Mouse (Mus musculus) thymus, postnatal 4 days (tissue): ENCODE measurements around the gene Eml5.

Experiments
- DNase-seq: peaks from one replicate; pipeline ENCODE4 v3.0.0; 2021

Gene Eml5

DNA sequence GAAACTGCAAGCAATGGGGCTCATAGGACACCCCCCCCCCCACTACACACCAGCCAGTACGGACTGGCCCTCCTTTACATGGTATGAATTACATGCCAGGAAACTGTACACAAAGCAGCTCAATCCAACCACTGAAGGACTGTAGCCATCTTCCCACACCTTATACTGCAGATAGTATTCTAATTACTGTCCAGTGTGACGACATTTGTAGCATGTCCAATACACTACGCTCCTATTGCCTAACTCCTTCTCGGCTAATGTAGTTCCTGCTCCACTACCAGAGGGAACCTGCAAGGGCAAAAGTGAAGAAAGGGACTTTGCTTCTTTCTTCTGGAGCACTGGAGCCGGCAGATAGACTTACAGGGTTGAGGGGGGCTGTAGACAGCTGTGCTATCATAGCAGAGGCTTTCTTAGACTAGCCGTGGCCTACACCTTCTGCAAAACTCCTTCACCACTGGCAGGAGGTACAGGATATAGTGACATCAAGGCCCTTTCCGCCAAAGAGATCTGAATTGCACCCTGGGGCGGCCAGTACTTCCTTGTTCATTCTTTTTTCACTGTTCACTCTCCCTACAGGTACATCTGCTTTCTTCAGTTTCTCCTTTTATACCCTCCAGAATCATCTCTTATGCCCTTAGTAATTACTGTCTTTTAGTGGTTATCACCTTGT lies 68.2 kb downstream of the Eml5 start:
- DNase-seq: no peak

DNA sequence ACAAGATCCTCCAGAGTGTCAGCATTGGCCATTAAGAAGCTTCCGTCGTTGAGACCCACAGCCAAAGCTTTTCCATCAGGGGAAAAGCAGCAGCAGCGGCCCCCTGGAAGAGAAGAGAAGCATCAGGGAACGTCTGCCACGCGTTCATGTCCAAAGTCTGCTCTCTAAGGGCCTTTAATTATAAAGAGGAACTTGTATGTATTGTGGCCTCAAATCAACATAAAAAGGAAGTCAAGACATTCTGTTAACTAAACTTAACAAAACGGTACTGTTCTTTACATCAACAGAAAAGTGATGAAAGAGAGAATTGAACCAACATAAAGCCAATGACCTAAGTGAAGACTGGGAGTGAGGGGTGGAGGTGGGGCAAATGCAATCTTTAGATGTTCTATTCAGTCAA lies 70.2 kb downstream of the Eml5 start:
- no peak for DNase-seq

GRCm38 (mm10) chr12:98820781-98821180 lies 80.5 kb downstream of the Eml5 start:
- no peak for DNase-seq

DNA sequence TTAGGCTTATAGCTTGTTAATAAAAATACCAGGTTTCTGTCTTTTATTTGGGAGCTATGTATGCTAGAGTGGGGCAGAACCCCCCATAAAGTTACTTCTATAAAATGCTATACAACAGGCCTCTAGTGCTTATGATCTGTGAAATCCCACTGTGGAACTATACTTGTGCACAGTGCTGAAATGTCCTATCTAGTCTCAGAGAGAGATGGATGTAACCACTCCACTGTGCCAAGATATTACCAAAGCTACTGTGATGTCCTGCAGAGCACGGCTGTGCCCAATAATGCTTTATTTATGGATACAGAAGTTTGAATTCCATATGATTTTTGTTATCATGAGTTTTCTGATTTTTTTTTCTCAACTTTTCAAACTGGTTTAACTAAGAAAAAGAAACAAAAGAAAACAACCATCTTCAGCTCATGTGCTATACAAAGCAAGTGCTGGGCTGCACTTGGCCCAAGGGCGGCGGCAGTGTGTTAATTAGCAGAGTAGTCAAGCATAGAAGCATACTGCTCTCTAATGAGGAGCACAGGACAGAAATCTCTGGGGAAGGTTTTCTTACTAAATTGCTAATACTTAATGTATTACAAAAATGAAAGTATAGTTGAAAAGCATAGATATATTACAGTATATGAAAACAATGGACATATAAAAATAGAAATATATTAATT lies 97.1 kb downstream of the Eml5 start:
- DNase-seq: no peak

- DNase-seq: no peak
These were observed 99.0 kb downstream of the Eml5 start for GRCm38 (mm10) chr12:98802245-98802644.

DNA sequence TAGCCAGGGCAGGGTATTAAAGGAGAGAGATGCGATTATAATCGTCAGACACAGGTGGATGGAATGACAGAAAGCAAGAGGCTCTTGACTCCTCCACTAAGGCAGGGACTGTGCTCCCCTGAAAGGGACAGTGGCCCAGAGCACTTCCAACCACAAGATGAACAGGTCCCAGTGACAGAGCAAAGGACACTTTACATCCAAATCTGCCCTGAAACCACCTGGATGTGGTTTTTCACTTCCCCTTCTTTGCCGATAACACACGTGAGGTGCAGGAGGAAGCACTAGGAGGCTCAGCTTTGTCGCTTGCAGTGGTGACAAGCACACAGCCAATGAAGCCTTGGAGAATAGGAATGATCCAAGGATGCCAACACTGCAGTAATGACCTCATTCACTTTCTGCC lies 101.0 kb downstream of the Eml5 start:
- DNase-seq: peak; percentile 39

- no peak for DNase-seq
These were observed 105.5 kb downstream of the Eml5 start for GRCm38 (mm10) chr12:98795731-98796318.

GRCm38 (mm10) chr12:98784251-98784650 lies 117.0 kb downstream of the Eml5 start:
- no peak for DNase-seq

GRCm38 (mm10) chr12:98779148-98779547 lies 122.1 kb downstream of the Eml5 start:
- peak; percentile 41 for DNase-seq

- DNase-seq: no peak
These were observed 123.8 kb downstream of the Eml5 start for GRCm38 (mm10) chr12:98777509-98777908.

GRCm38 (mm10) chr12:98766241-98766640 lies 135.0 kb downstream of the Eml5 start:
- DNase-seq: no peak

GRCm38 (mm10) chr12:98759700-98760099 lies 141.6 kb downstream of the Eml5 start:
- no peak for DNase-seq

DNA sequence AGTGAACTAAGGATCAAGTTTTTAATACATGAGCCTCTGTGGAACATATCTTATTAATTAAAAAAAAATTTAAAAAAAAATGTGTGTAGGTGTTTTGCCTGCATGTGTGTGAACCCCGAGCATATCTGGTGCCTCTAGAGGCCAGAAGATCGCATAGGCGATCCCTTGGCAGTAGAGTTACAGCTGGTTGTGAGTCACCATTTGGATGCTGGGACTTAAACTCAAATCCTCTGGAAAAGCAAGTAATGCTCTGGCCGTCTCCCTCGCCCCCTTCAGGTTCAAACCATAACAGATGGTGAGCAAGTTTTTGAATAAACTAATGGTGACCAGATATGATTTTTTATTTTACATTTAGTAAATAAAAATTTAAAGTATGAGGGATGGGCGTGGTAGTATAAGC lies 143.6 kb downstream of the Eml5 start:
- DNase-seq: no peak

GRCm38 (mm10) chr12:98747380-98747753 lies 153.9 kb downstream of the Eml5 start:
- DNase-seq: peak; percentile 53

GRCm38 (mm10) chr12:98746746-98747379 lies 154.4 kb downstream of the Eml5 start, which contains the start of gene Zc3h14:
Zc3h14 (plus strand) TSS chr12:98746964.
- DNase-seq: peak; percentile 98

GRCm38 (mm10) chr12:98746131-98746530 lies 155.2 kb downstream of the Eml5 start:
- peak; percentile 77 for DNase-seq

GRCm38 (mm10) chr12:98745626-98746025 lies 155.7 kb downstream of the Eml5 start:
- DNase-seq: no peak

- DNase-seq: no peak
These were observed 160.2 kb downstream of the Eml5 start for GRCm38 (mm10) chr12:98741011-98741501.

- no peak for DNase-seq
These were observed 163.4 kb downstream of the Eml5 start for GRCm38 (mm10) chr12:98737801-98738350.

GRCm38 (mm10) chr12:98736951-98737800 lies 164.1 kb downstream of the Eml5 start, which contains the start of gene Ptpn21:
Ptpn21 (minus strand) TSS chr12:98737405.
- DNase-seq: peak; percentile 44
